Mouse (Mus musculus) limb, embryonic 12.5 days (tissue): ENCODE results near the gene Fem1a. TPM values are rescaled to one million over a fixed set of nuclear protein-coding genes. Genes with fewer than 3 reads are reported as not detected.

ENCODE experiments used
- ATAC-seq: fragments of 200-750 bp; cut with Nextera tagmentation; 2 replicates; pipeline ENCODE4 v1.8.0; 2017; ENCODE audit warnings: low read depth, moderate TSS enrichment; ENCODE audit not compliant: insufficient number of reproducible peaks, insufficient read depth, low FRiP score, low TSS enrichment
- H3K27ac ChIP-seq: fragments of 300-500 bp; sonication (generic); 2 replicates; pipeline ENCODE4 v1.5.1; 2016; ENCODE audit warnings: mild to moderate bottlenecking, moderate library complexity
- H3K27me3 ChIP-seq: fragments of 300-500 bp; sonication (generic); 2 replicates; pipeline ENCODE4 v1.6.1; 2016; ENCODE audit warnings: mild to moderate bottlenecking, moderate library complexity
- H3K36me3 ChIP-seq: fragments of 300-500 bp; sonication (generic); 2 replicates; pipeline ENCODE4 v1.6.1; 2016; ENCODE audit warnings: mild to moderate bottlenecking, moderate library complexity
- H3K4me1 ChIP-seq: fragments of 300-500 bp; sonication (generic); replicated peaks from 2 replicates; pipeline ENCODE4 v1.6.1; 2016
- H3K4me2 ChIP-seq: fragments of 300-500 bp; sonication (generic); 2 replicates; pipeline ENCODE4 v1.6.1; 2016; ENCODE audit warnings: mild to moderate bottlenecking, moderate library complexity
- H3K4me3 ChIP-seq: fragments of 300-500 bp; sonication (generic); replicated peaks from 2 replicates; pipeline ENCODE4 v1.5.1; 2016; ENCODE audit warnings: mild to moderate bottlenecking
- H3K9ac ChIP-seq: fragments of 300-500 bp; sonication (generic); replicated peaks from 2 replicates; pipeline ENCODE4 v1.6.1; 2016; ENCODE audit warnings: mild to moderate bottlenecking, moderate library complexity
- H3K9me3 ChIP-seq: fragments of 300-500 bp; sonication (generic); 2 replicates; pipeline ENCODE4 v1.6.1; 2016; ENCODE audit warnings: mild to moderate bottlenecking, moderate library complexity
- WGBS: fragments of 180-500 bp; shearing (Covaris S2); methylation state at CpG from one replicate; pipeline ENCODE4 v1.1.7; 2016; 5-methylcytosine and 5-hydroxymethylcytosine counted together
- polyA plus RNA-seq: library from polyadenylated mRNA; unstranded; fragments of >200 nt; fragmentation: Nextera tagmentation; extraction: Ambion mirVana; gene quantifications from 2 replicates; pipeline ENCODE4 v1.2.1, GENCODE M21; 2016

Fem1a gene
- polyA plus RNA-seq, 1 experiment from 2014 or later, result 13.4 TPM

- H3K27me3 ChIP-seq, result no peaks in the 10 kb centered on the region
- no peak for ATAC-seq
- WGBS, result 56% methylated on average over 1 of the region's 1 CpGs
- peaks cover 39% of the 10 kb centered on the region for H3K4me1 ChIP-seq
- H3K9ac ChIP-seq, result no peak overlapping the region
- H3K4me2 ChIP-seq, result no peak overlapping the region
- H3K4me3 ChIP-seq, result no peak overlapping the region
- no peaks in the 10 kb centered on the region for H3K36me3 ChIP-seq
- H3K9me3 ChIP-seq, result no peaks in the 10 kb centered on the region
- no peak overlapping the region for H3K27ac ChIP-seq
These were observed 36.7 kb downstream of the Fem1a start for GRCm38 (mm10) chr17:56293291-56293690.

DNA sequence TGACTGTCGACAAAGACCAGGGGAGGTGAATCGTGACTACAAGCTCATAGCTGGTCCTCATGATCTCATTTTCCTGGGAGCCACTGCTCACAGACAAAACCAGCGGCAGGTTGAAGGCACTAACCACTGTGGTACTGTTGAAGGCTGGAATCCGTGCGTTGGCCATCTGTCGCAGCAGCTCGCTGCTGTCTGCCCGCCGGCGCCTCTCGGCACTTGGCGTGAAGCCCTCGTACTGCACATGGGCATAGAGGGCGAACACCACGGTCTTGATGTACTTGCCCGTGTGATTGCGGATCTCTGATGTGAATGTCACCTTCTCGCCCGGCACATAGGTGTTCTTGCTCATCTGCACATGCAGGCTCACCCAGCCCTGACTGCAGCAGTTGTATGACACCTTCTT lies 37.6 kb downstream of the Fem1a start:
- no peaks in the 10 kb centered on the region for H3K36me3 ChIP-seq
- H3K4me1 ChIP-seq, result peaks cover 30% of the 10 kb centered on the region
- no peak overlapping the region for H3K4me3 ChIP-seq
- H3K9ac ChIP-seq, result no peak overlapping the region
- no peaks in the 10 kb centered on the region; the same call in 1 of the 2 replicates for H3K9me3 ChIP-seq
- ATAC-seq, result no peak
- WGBS, result 88% methylated on average over 19 of the region's 19 CpGs
- H3K27me3 ChIP-seq, result no peaks in the 10 kb centered on the region
- no peak overlapping the region for H3K27ac ChIP-seq
- H3K4me2 ChIP-seq, result no peak overlapping the region

GRCm38 (mm10) chr17:56296201-56296600 lies 39.6 kb downstream of the Fem1a start:
- H3K4me3 ChIP-seq, result no peak overlapping the region
- H3K4me1 ChIP-seq, result peaks cover 16% of the 10 kb centered on the region
- H3K9ac ChIP-seq, result no peak overlapping the region
- no peaks in the 10 kb centered on the region for H3K27me3 ChIP-seq
- ATAC-seq, result no peak
- WGBS, result 62% methylated on average over 1 of the region's 1 CpGs
- H3K4me2 ChIP-seq, result no peak overlapping the region
- no peaks in the 10 kb centered on the region; the same call in 1 of the 2 replicates for H3K9me3 ChIP-seq
- H3K36me3 ChIP-seq, result no peaks in the 10 kb centered on the region
- no peak overlapping the region for H3K27ac ChIP-seq

- Histone ChIP-seq H3K9ac (no peak overlapping the region), H3K4me1 (peaks cover 10% of the 10 kb centered on the region), H3K36me3 (no peaks in the 10 kb centered on the region), H3K27ac (no peak overlapping the region), H3K9me3 (no peaks in the 10 kb centered on the region; the same call in 1 of the 2 replicates), H3K27me3 (no peaks in the 10 kb centered on the region), H3K4me2 (no peak overlapping the region), H3K4me3 (no peak overlapping the region)
- WGBS, result 93% methylated on average over 1 of the region's 1 CpGs
- no peak for ATAC-seq
These were observed 41.6 kb downstream of the Fem1a start for GRCm38 (mm10) chr17:56298238-56298637.

DNA sequence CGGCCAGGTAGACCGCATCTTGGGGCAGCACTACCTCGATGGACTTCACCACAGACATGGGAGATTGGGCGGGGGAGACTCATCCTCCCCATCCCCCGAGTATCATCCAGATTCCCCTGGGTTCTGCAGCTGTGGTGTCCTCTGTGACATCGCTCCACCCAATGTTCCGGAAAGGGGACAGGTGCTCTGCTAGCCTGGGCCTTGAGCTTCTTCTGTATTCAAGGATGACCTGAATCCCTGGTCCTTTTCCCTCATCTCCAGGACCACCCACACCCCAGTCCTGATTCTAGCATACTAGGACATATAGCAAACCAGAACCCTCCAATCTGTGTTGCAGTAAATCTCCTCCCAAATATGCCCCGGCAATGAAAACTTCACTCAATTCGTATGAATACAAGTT lies 43.6 kb downstream of the Fem1a start, which contains the start of gene Arrdc5:
Gene Arrdc5, minus strand, starts transcription at position 101 of the 400 bp plus-strand sequence.
- Histone ChIP-seq H3K4me3 (no peak within 1 kb of the TSS), H3K9ac (no peak within 1 kb of the TSS), H3K9me3 (no peaks in the 10 kb centered on the region; the same call in 1 of the 2 replicates), H3K4me1 (peaks cover 18% of the 10 kb centered on the region), H3K27me3 (no peaks in the 10 kb centered on the region), H3K36me3 (0 out of 2 replicates have a peak, but pooled peaks cover under 1% of the 10 kb centered on the region), H3K27ac (no peak within 1 kb of the TSS), H3K4me2 (no peak within 1 kb of the TSS)
- ATAC-seq, result no peak
- WGBS, result 88% methylated on average over 9 of the region's 9 CpGs

DNA sequence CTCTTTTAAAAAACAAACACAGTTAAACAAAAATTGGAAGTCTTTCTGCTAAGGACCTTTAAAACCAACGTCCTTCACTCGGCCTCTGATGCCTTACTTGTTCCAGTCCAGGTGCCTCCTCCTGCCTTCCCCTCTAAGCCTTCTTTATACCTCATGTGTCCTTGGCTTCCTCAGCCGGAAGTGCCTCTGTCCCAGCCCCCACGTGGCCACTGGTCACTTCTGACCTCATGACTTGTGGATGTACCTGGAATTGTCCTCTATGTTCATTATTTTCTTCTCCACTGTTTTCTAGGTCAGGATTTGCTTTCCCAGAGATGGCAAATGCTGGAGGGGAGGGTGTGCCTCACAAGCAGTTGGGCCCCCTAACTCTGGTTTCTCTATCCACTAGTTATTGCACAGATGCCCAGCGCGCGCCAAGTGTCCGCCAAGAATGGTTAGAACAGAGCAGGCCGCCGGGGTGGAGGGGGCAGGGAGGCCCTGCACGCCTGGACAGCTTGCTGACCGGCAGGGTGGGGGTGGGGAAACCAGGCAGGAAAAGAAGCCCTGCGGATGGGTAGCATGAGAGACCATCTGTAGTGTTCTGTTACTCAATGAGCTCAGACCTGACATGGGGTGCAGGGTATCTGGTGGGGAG lies 45.9 kb downstream of the Fem1a start:
- WGBS, result 25% methylated on average over 13 of the region's 13 CpGs
- Histone ChIP-seq H3K36me3 (peaks cover 22% of the 10 kb centered on the region), H3K27me3 (no peaks in the 10 kb centered on the region), H3K9me3 (no peaks in the 10 kb centered on the region; the same call in 1 of the 2 replicates), H3K4me2 (peak overlapping the region; percentile 97), H3K4me3 (peak overlapping the region; percentile 83), H3K27ac (peak overlapping the region; percentile 95), H3K4me1 (peaks cover 40% of the 10 kb centered on the region), H3K9ac (0 out of 2 replicates have a peak overlapping the region, but pooled peaks have one; percentile 18)
- ATAC-seq, result peak; percentile 15

GRCm38 (mm10) chr17:56303160-56303846 lies 46.7 kb downstream of the Fem1a start, which contains the start of gene Uhrf1:
TSS of gene Uhrf1 (plus strand) at chr17:56303321.
- peak; percentile 83 for ATAC-seq
- Histone ChIP-seq H3K4me2 (peak within 1 kb of the TSS; percentile 97), H3K4me3 (peak within 1 kb of the TSS; percentile 83), H3K9ac (peak within 1 kb of the TSS; percentile 84), H3K9me3 (no peaks in the 10 kb centered on the region; the same call in 1 of the 2 replicates), H3K27ac (peak within 1 kb of the TSS; percentile 95), H3K27me3 (no peaks in the 10 kb centered on the region), H3K36me3 (peaks cover 30% of the 10 kb centered on the region), H3K4me1 (peaks cover 42% of the 10 kb centered on the region)
- WGBS, result under 1% methylated on average over 43 of the region's 43 CpGs

- under 1% methylated on average over 68 of the region's 68 CpGs for WGBS
These were observed 47.4 kb downstream of the Fem1a start for GRCm38 (mm10) chr17:56303847-56304586.

GRCm38 (mm10) chr17:56304718-56305117 lies 48.1 kb downstream of the Fem1a start:
- no peak for ATAC-seq
- H3K9ac ChIP-seq, result peak overlapping the region; percentile 84
- H3K36me3 ChIP-seq, result peaks cover 44% of the 10 kb centered on the region
- peak overlapping the region; percentile 97 for H3K4me2 ChIP-seq
- H3K4me1 ChIP-seq, result peaks cover 42% of the 10 kb centered on the region
- peak overlapping the region; percentile 78 for H3K27ac ChIP-seq
- no peaks in the 10 kb centered on the region for H3K27me3 ChIP-seq
- WGBS, result 4% methylated on average over 11 of the region's 11 CpGs
- peak overlapping the region; percentile 83 for H3K4me3 ChIP-seq
- H3K9me3 ChIP-seq, result no peaks in the 10 kb centered on the region

More at GRCm38 (mm10) chr17:56303847-56304586, 47.4 kb downstream of the Fem1a start:
- H3K4me3 ChIP-seq, result peak overlapping the region; percentile 83
- H3K9me3 ChIP-seq, result no peaks in the 10 kb centered on the region; the same call in 1 of the 2 replicates
- ATAC-seq, result peak; percentile 86
- H3K27me3 ChIP-seq, result no peaks in the 10 kb centered on the region
- H3K9ac ChIP-seq, result peak overlapping the region; percentile 84
- peak overlapping the region; percentile 95 for H3K27ac ChIP-seq
- H3K36me3 ChIP-seq, result peaks cover 37% of the 10 kb centered on the region
- H3K4me1 ChIP-seq, result peaks cover 42% of the 10 kb centered on the region
- peak overlapping the region; percentile 97 for H3K4me2 ChIP-seq

- Histone ChIP-seq H3K9me3 (no peaks in the 10 kb centered on the region), H3K4me2 (peak overlapping the region; percentile 97), H3K9ac (peak overlapping the region; percentile 84), H3K27ac (peak overlapping the region; percentile 78; the same call in 1 of the 2 replicates), H3K27me3 (no peaks in the 10 kb centered on the region), H3K36me3 (peaks cover 48% of the 10 kb centered on the region), H3K4me1 (peaks cover 42% of the 10 kb centered on the region), H3K4me3 (peak overlapping the region; percentile 83)
- ATAC-seq, result no peak
- 19% methylated on average over 9 of the region's 9 CpGs for WGBS
These were observed 48.5 kb downstream of the Fem1a start for GRCm38 (mm10) chr17:56305156-56305555.

- ATAC-seq, result no peak
- Histone ChIP-seq H3K9ac (peak overlapping the region; percentile 84), H3K27ac (peak overlapping the region; percentile 78; the same call in 1 of the 2 replicates), H3K36me3 (peaks cover 55% of the 10 kb centered on the region), H3K4me2 (peak overlapping the region; percentile 97), H3K4me3 (peak overlapping the region; percentile 83), H3K4me1 (peaks cover 42% of the 10 kb centered on the region), H3K9me3 (no peaks in the 10 kb centered on the region), H3K27me3 (no peaks in the 10 kb centered on the region)
- 65% methylated on average over 8 of the region's 8 CpGs for WGBS
These were observed 49.2 kb downstream of the Fem1a start for GRCm38 (mm10) chr17:56305826-56306225.
